Mouse (Mus musculus): ENCODE data around the gene Arhgap29.

Arhgap29 gene

DNA sequence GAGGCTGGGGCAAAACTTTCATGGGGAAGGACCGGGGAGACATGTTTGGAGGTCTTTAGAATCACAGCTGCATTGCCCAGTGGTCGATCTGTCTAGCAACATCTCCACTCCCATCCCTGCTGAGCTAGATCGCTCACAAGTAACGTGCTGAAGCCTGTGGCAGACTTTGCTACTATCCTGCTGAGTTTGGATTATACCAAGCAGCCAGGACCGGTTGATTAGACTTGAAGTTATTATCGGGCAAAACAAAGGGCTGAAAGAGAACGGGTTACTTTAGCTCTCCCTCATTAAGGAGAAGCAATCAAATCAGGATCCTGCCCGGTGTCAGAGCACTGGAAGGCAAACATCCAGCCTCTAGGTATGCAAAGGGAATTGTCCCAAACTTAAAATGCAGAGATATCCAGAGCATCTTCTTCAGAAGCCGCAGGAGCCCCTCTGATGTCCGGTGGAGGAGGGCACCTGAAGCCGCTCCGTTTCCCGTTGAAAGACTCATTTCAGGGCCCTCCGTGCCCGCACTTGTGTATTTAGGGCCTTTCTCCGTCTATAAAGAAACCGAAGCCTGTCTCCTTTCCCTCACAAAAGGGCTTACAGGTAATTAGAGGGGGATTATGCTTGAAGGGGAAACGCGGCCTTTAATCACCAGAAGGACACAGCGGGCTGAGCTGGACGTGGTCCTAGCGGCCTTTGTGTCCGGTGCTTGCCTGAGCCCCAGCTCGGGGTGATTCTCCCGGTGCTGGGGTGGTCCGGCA is 91.6 kb downstream of the Arhgap29 start, which contains the start of gene Abca4:
TSS of gene Abca4 (plus strand) at position 645 of the 749 bp plus-strand sequence.
- no peaks in the 10 kb centered on the region for H3K9me3 ChIP-seq (ENCODE audit: low read length)
- no peaks in the 10 kb centered on the region for H3K36me3 ChIP-seq (ENCODE audit: insufficient read depth, low read length)
- peak within 1 kb of the TSS; percentile 52 for H3K4me3 ChIP-seq (replicated peaks; ENCODE audit: low read length)
- H3K4me1 ChIP-seq (replicated peaks; ENCODE audit: low read depth, low read length): peaks cover 44% of the 10 kb centered on the region
- peaks cover 45% of the 10 kb centered on the region for H3K27me3 ChIP-seq (ENCODE audit: insufficient read depth, low read length)
- no peak for TF ChIP-seq CTCF (conservative IDR thresholded peaks at IDR 0.05; ENCODE audit: low read length)

GRCm38 (mm10) chr3:122046187-122046620 is 93.9 kb downstream of the Arhgap29 start:
- Histone ChIP-seq H3K4me3 (replicated peaks; ENCODE audit: low read length) (no peak overlapping the region), H3K27me3 (ENCODE audit: insufficient read depth, low read length) (peaks cover 53% of the 10 kb centered on the region), H3K36me3 (ENCODE audit: insufficient read depth, low read length) (no peaks in the 10 kb centered on the region), H3K9me3 (ENCODE audit: low read length) (no peaks in the 10 kb centered on the region), H3K4me1 (replicated peaks; ENCODE audit: low read depth, low read length) (peaks cover 63% of the 10 kb centered on the region)
- TF ChIP-seq NANOG (IDR thresholded peaks at IDR 0.05; ENCODE audit: borderline replicate concordance, low read length): no peak
- TF ChIP-seq POU5F1 (IDR thresholded peaks at IDR 0.05; ENCODE audit: borderline replicate concordance, low read length): no peak
- no peak for TF ChIP-seq CTCF (conservative IDR thresholded peaks at IDR 0.05; ENCODE audit: low read length)

- Histone ChIP-seq H3K27me3 (ENCODE audit: insufficient read depth, low read length) (peaks cover 58% of the 10 kb centered on the region), H3K4me3 (replicated peaks; ENCODE audit: low read length) (no peak overlapping the region), H3K4me1 (replicated peaks; ENCODE audit: low read depth, low read length) (peaks cover 63% of the 10 kb centered on the region), H3K9me3 (ENCODE audit: low read length) (no peaks in the 10 kb centered on the region), H3K36me3 (ENCODE audit: insufficient read depth, low read length) (no peaks in the 10 kb centered on the region)
- TF ChIP-seq CTCF (conservative IDR thresholded peaks at IDR 0.05; ENCODE audit: low read length) (no peak), NANOG (IDR thresholded peaks at IDR 0.05; ENCODE audit: borderline replicate concordance, low read length) (no peak), POU5F1 (IDR thresholded peaks at IDR 0.05; ENCODE audit: borderline replicate concordance, low read length) (no peak)
These were observed 95.1 kb downstream of the Arhgap29 start for GRCm38 (mm10) chr3:122047402-122047801.

DNA sequence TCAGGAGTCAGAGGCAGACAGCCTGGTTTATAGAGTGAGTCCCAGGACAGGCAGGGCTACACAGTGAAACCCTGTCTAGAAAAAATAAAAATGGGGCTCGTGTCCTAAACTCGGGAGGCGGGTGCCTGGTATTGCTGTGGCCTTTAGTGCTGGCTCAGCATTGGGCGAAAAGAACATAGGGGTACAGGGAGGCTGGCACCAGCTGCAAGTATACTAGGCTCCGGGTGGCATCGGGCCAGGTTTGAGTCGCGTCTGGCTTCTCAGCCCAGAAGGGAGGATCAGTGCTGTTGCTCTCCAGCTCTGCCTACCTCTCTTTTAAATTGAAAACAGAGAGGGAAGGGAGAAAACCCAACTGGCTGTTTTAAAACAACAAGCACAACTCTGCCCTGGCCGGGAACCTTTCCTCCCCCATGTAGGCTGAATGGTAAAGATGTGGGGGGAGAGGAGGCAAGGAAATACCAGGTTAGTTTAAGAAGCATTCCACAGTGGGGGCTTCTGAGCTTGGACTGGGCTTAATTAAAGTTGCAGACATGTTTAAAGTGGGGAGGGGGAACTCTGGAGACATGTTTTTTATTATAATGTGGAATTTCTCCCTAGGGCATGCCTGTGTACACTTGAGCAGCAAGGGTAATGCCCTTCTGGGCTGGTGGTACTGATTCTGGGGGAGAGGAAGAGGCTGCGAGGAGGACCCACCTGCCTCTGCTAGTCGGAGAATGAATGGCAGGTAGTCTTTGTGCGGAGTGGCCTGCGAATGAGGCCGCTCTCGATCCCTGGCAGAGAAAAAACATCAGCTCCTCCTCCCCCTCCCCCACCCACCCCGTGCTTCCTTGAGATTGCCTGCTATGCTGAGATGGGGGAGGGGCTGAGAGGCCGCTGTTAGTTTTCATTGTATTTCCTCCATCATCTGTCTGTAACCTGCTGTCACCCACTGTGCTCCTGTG is 95.8 kb downstream of the Arhgap29 start:
- no peak for TF ChIP-seq CTCF (conservative IDR thresholded peaks at IDR 0.05; ENCODE audit: low read length)
- no peak for TF ChIP-seq POU5F1 (IDR thresholded peaks at IDR 0.05; ENCODE audit: borderline replicate concordance, low read length)
- no peak for TF ChIP-seq NANOG (IDR thresholded peaks at IDR 0.05; ENCODE audit: borderline replicate concordance, low read length)
- peak overlapping the region; percentile 29; the same call in 1 of the 2 replicates for H3K4me3 ChIP-seq (replicated peaks; ENCODE audit: low read length)
- H3K36me3 ChIP-seq (ENCODE audit: insufficient read depth, low read length): no peaks in the 10 kb centered on the region
- no peaks in the 10 kb centered on the region for H3K9me3 ChIP-seq (ENCODE audit: low read length)
- H3K4me1 ChIP-seq (replicated peaks; ENCODE audit: low read depth, low read length): peaks cover 63% of the 10 kb centered on the region
- H3K27me3 ChIP-seq (ENCODE audit: insufficient read depth, low read length): peaks cover 52% of the 10 kb centered on the region

GRCm38 (mm10) chr3:122049158-122049557 is 96.8 kb downstream of the Arhgap29 start:
- Histone ChIP-seq H3K36me3 (ENCODE audit: insufficient read depth, low read length) (no peaks in the 10 kb centered on the region), H3K27me3 (ENCODE audit: insufficient read depth, low read length) (peaks cover 44% of the 10 kb centered on the region), H3K4me1 (replicated peaks; ENCODE audit: low read depth, low read length) (peaks cover 59% of the 10 kb centered on the region), H3K9me3 (ENCODE audit: low read length) (no peaks in the 10 kb centered on the region), H3K4me3 (replicated peaks; ENCODE audit: low read length) (no peak overlapping the region)
- TF ChIP-seq NANOG (IDR thresholded peaks at IDR 0.05; ENCODE audit: borderline replicate concordance, low read length) (no peak), CTCF (conservative IDR thresholded peaks at IDR 0.05; ENCODE audit: low read length) (no peak), POU5F1 (IDR thresholded peaks at IDR 0.05; ENCODE audit: borderline replicate concordance, low read length) (no peak)

DNA sequence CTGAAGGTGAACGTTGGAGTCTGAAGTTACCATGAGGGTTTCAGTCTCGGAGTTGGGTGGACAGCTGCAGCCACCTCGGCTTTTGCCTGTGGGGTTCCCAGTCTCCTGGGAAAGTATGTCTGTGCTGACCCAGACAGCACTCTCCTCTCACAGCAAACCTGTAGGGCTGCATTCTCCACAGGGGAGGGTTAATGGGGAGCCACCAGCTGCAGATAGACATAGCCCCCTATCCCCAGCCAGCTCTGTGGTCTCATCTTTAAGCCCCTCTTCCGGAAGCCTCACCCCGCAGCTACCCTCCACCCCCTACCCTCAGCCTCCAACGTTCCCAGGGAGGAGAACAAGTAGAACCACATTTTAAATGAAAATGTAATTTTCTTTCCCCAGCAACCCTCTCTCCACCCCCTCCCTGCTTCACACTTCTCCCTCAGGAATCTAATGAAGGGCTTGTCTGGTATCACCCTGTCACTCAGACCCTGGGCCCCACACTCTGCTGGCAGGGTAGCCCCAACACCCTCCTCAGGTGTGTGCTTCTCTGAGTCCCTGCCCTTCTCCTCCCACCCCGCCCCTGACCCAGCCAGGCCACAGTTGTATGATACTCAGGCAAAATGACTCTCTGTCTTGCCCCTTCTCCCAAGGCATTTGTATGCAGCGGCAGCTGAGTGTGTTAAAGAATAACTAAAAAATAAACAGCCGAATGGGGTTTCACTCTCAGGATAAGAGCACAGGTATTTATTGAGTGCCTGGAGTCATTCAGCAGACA is 106.3 kb downstream of the Arhgap29 start:
- TF ChIP-seq NANOG (IDR thresholded peaks at IDR 0.05; ENCODE audit: borderline replicate concordance, low read length) (no peak), CTCF (conservative IDR thresholded peaks at IDR 0.05; ENCODE audit: low read length) (no peak), POU5F1 (IDR thresholded peaks at IDR 0.05; ENCODE audit: borderline replicate concordance, low read length) (no peak)

GRCm38 (mm10) chr3:122062586-122062985 is 110.2 kb downstream of the Arhgap29 start:
- peaks cover 18% of the 10 kb centered on the region for H3K27me3 ChIP-seq (ENCODE audit: insufficient read depth, low read length)
- TF ChIP-seq NANOG (IDR thresholded peaks at IDR 0.05; ENCODE audit: borderline replicate concordance, low read length) (no peak), POU5F1 (IDR thresholded peaks at IDR 0.05; ENCODE audit: borderline replicate concordance, low read length) (no peak), CTCF (conservative IDR thresholded peaks at IDR 0.05; ENCODE audit: low read length) (no peak)
- no peaks in the 10 kb centered on the region for H3K36me3 ChIP-seq (ENCODE audit: insufficient read depth, low read length)
- no peaks in the 10 kb centered on the region for H3K9me3 ChIP-seq (ENCODE audit: low read length)
- H3K4me3 ChIP-seq (replicated peaks; ENCODE audit: low read length): no peak overlapping the region
- H3K4me1 ChIP-seq (replicated peaks; ENCODE audit: low read depth, low read length): no peaks in the 10 kb centered on the region

More for the DNA sequence above, 106.3 kb downstream of the Arhgap29 start:
- peaks cover 11% of the 10 kb centered on the region for H3K27me3 ChIP-seq (ENCODE audit: insufficient read depth, low read length)
- peaks cover 26% of the 10 kb centered on the region for H3K4me1 ChIP-seq (replicated peaks; ENCODE audit: low read depth, low read length)
- H3K4me3 ChIP-seq (replicated peaks; ENCODE audit: low read length): no peak overlapping the region
- H3K9me3 ChIP-seq (ENCODE audit: low read length): no peaks in the 10 kb centered on the region
- no peaks in the 10 kb centered on the region for H3K36me3 ChIP-seq (ENCODE audit: insufficient read depth, low read length)

All from E14TG2a.4 (cell line).